Mouse (Mus musculus) brain, adult 10 weeks (tissue): ENCODE results near the gene Kbtbd7. TPM values are rescaled to one million over a fixed set of nuclear protein-coding genes. Genes with fewer than 3 reads are reported as not detected.

Source experiments
- polyA plus RNA-seq: library from polyadenylated mRNA; stranded (reverse); fragments of 350-450 nt; fragmentation: Illumina TruSeq; extraction: RNeasy Lipid Tissue Mini Kit (QIAGEN cat#74804); gene quantifications from one replicate; pipeline ENCODE4 v1.2.3, GENCODE M21; 2015; ENCODE audit warnings: low read depth, low replicate concordance

Kbtbd7 gene
- 30.2 TPM for polyA plus RNA-seq

GRCm38 (mm10) chr14:79425979-79426729 lies at the start of gene Kbtbd7:
Gene Kbtbd7, plus strand, starts transcription at chr14:79426511.

GRCm38 (mm10) chr14:79390265-79390926 lies 35.9 kb upstream of the Kbtbd7 start, which contains the start of gene Naa16:
Gene Naa16, minus strand, starts transcription at chr14:79390778.

DNA sequence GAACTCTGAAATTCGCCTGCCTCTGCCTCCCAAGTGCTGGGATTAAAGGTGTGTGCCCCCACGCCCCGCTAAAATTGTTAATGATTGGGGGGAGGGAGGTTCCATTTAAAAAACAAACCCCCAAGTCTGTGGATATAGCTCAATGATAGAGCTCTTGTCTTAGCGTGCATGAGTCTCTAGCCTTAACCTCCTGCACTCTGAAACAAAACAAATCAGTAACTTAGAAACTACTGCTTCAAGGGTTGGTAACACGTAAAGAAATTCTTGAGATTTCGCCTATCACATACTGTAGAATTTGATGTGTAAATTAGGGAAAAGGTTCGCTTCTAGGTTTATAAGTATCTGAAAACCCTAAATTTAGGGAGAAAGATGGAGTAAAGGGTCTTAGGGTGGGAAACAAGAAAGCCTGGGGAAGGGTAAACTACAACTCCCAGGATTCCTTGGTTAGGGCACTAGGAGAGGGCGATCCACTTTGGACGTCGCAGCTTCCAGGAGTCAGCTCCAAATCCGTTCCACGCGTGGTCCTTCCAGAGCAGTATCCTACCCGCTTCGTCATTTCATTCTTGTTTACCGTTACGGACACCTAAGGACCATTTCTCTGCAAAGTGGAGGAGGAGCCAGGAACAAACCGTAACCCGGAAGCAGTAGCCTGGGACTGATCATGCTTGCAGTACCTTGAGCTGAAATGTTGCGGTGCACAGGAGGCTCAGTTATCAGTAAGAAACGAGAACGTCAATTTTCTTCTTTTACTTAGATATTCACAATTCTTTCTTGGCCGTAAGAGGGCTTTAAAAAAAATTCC lies 28.8 kb upstream of the Kbtbd7 start, which contains the start of gene Mtrf1:
Gene Mtrf1, plus strand, starts transcription at position 452 of the 802 bp plus-strand sequence.

GRCm38 (mm10) chr14:79451681-79452590 lies 25.6 kb downstream of the Kbtbd7 start, which contains the start of gene Kbtbd6:
Gene Kbtbd6, plus strand, starts transcription at chr14:79451835.

Other genes starting within 250 kb of the Kbtbd7 start
- gene Zfp957, start 179.1 kb upstream of the Kbtbd7 start, polyA plus RNA-seq, result not detected
- 45.4 TPM for gene Rgcc, start 124.9 kb upstream of the Kbtbd7 start, polyA plus RNA-seq
- 7.1 TPM for gene Naa16, start 35.7 kb upstream of the Kbtbd7 start, polyA plus RNA-seq
- gene Mtrf1, start 28.7 kb upstream of the Kbtbd7 start, polyA plus RNA-seq, result 10.9 TPM
- 0.94 TPM for gene Kbtbd6, start 25.3 kb downstream of the Kbtbd7 start, polyA plus RNA-seq
- 5.1 TPM for gene Elf1, start 54.7 kb downstream of the Kbtbd7 start, polyA plus RNA-seq
- 41.8 TPM for gene Wbp4, start 55.0 kb downstream of the Kbtbd7 start, polyA plus RNA-seq
- gene Sugt1, start 161.2 kb downstream of the Kbtbd7 start, polyA plus RNA-seq, result 98.0 TPM
- 2.6 TPM for gene Cnmd, start 235.7 kb downstream of the Kbtbd7 start, polyA plus RNA-seq